Mouse (Mus musculus) stomach, embryonic 16.5 days (tissue): ENCODE measurements around the gene Spata2. TPM values are rescaled to one million over a fixed set of nuclear protein-coding genes. Genes with fewer than 3 reads are reported as not detected.

Experiments
- ATAC-seq: fragments of 200-750 bp; cut with Nextera tagmentation; 2 replicates; pipeline ENCODE4 v1.8.0; 2017; ENCODE audit warnings: moderate number of reproducible peaks, moderate TSS enrichment; ENCODE audit not compliant: insufficient read depth, low FRiP score
- H3K27ac ChIP-seq: fragments of 300-500 bp; sonication (generic); 2 replicates; pipeline ENCODE4 v1.5.1; 2014; ENCODE audit warnings: low read length
- H3K27me3 ChIP-seq: fragments of 300-500 bp; sonication (generic); 2 replicates; pipeline ENCODE4 v1.6.1; 2014; ENCODE audit warnings: low read length, control low read depth, mixed read lengths; ENCODE audit not compliant: control insufficient read depth, insufficient read depth
- H3K36me3 ChIP-seq: fragments of 300-500 bp; sonication (generic); 2 replicates; pipeline ENCODE4 v1.6.1; 2014; ENCODE audit warnings: low read length; ENCODE audit not compliant: control insufficient read depth, insufficient read depth
- H3K4me1 ChIP-seq: fragments of 300-500 bp; sonication (generic); 2 replicates; pipeline ENCODE4 v1.6.1; 2014; ENCODE audit warnings: low read length, control low read depth, mixed read lengths; ENCODE audit not compliant: control insufficient read depth, insufficient read depth
- H3K4me2 ChIP-seq: fragments of 300-500 bp; sonication (generic); 2 replicates; pipeline ENCODE4 v1.6.1; 2014; ENCODE audit warnings: low read depth, low read length, mixed read lengths
- H3K4me3 ChIP-seq: fragments of 300-500 bp; sonication (generic); replicated peaks from 2 replicates; pipeline ENCODE4 v1.5.1; 2014; ENCODE audit warnings: mild to moderate bottlenecking, low read length
- H3K9ac ChIP-seq: fragments of 300-500 bp; sonication (generic); 2 replicates; pipeline ENCODE4 v1.6.1; 2014; ENCODE audit warnings: low read length
- H3K9me3 ChIP-seq: fragments of 300-500 bp; sonication (generic); replicated peaks from 2 replicates; pipeline ENCODE4 v1.6.1; 2016; ENCODE audit warnings: low read length, control low read depth; ENCODE audit not compliant: control insufficient read depth
- WGBS: fragments of 180-500 bp; shearing (Covaris S2); extraction: QIAGEN DNeasy Blood & Tissue Kit; methylation state at CpG from one replicate; pipeline ENCODE4 v1.1.7; 2014; 5-methylcytosine and 5-hydroxymethylcytosine counted together
- polyA plus RNA-seq: library from polyadenylated mRNA; unstranded; fragments of >200 nt; fragmentation: Nextera tagmentation; extraction: Ambion mirVana; gene quantifications from 2 replicates; pipeline ENCODE4 v1.2.1, GENCODE M21; 2015

Spata2 gene
- 13.8 and 15.9 TPM in 2 replicates for polyA plus RNA-seq

GRCm38 (mm10) chr2:167492713-167493636 lies at the start of gene Spata2:
Gene Spata2, minus strand, starts transcription at chr2:167492887.
- peak; percentile 85 for ATAC-seq
- 2% methylated on average over 63 of the region's 63 CpGs for WGBS

GRCm38 (mm10) chr2:167542361-167542760 lies 49.7 kb upstream of the Spata2 start:
- Histone ChIP-seq H3K4me1 (peaks cover 35% of the 10 kb centered on the region), H3K4me2 (no peak overlapping the region), H3K27ac (peak overlapping the region; percentile 99), H3K9ac (no peak overlapping the region), H3K9me3 (no peaks in the 10 kb centered on the region), H3K27me3 (0 out of 2 replicates have a peak, but pooled peaks cover 4% of the 10 kb centered on the region), H3K36me3 (no peaks in the 10 kb centered on the region), H3K4me3 (no peak overlapping the region)
- no peak for ATAC-seq
- WGBS, result 68% methylated on average over 4 of the region's 4 CpGs

More at GRCm38 (mm10) chr2:167492713-167493636, at the start of gene Spata2:
- Histone ChIP-seq H3K9me3 (no peaks in the 10 kb centered on the region), H3K27me3 (no peaks in the 10 kb centered on the region), H3K36me3 (no peaks in the 10 kb centered on the region), H3K4me3 (peak within 1 kb of the TSS; percentile 100), H3K4me1 (peaks cover 15% of the 10 kb centered on the region), H3K9ac (peak within 1 kb of the TSS; percentile 98), H3K4me2 (peak within 1 kb of the TSS; percentile 82), H3K27ac (peak within 1 kb of the TSS; percentile 97)

- peaks cover 9% of the 10 kb centered on the region; the same call in 1 of the 2 replicates for H3K27me3 ChIP-seq
- WGBS, result 83% methylated on average over 12 of the region's 12 CpGs
- no peaks in the 10 kb centered on the region for H3K36me3 ChIP-seq
- H3K4me2 ChIP-seq, result peak overlapping the region; percentile 62
- ATAC-seq, result no peak
- peak overlapping the region; percentile 62 for H3K9ac ChIP-seq
- H3K9me3 ChIP-seq, result no peaks in the 10 kb centered on the region
- H3K27ac ChIP-seq, result peak overlapping the region; percentile 48
- H3K4me3 ChIP-seq, result peak overlapping the region; percentile 50; the same call in 1 of the 2 replicates
- peaks cover 35% of the 10 kb centered on the region for H3K4me1 ChIP-seq
Measured at GRCm38 (mm10) chr2:167541761-167542160, 49.1 kb upstream of the Spata2 start.

GRCm38 (mm10) chr2:167541324-167541723 lies 48.6 kb upstream of the Spata2 start:
- no peaks in the 10 kb centered on the region for H3K36me3 ChIP-seq
- peaks cover 9% of the 10 kb centered on the region; the same call in 1 of the 2 replicates for H3K27me3 ChIP-seq
- WGBS, result 33% methylated on average over 6 of the region's 6 CpGs
- peak overlapping the region; percentile 48 for H3K27ac ChIP-seq
- peak overlapping the region; percentile 62 for H3K4me2 ChIP-seq
- H3K4me1 ChIP-seq, result peaks cover 35% of the 10 kb centered on the region
- peak overlapping the region; percentile 62 for H3K9ac ChIP-seq
- peak overlapping the region; percentile 50 for H3K4me3 ChIP-seq
- H3K9me3 ChIP-seq, result no peaks in the 10 kb centered on the region
- ATAC-seq, result no peak

- Histone ChIP-seq H3K9me3 (no peaks in the 10 kb centered on the region), H3K9ac (peak overlapping the region; percentile 68), H3K4me2 (peak overlapping the region; percentile 62), H3K27ac (peak overlapping the region; percentile 48), H3K36me3 (no peaks in the 10 kb centered on the region), H3K4me3 (peak overlapping the region; percentile 50), H3K4me1 (peaks cover 35% of the 10 kb centered on the region), H3K27me3 (peaks cover 9% of the 10 kb centered on the region; the same call in 1 of the 2 replicates)
- ATAC-seq, result no peak
- 37% methylated on average over 12 of the region's 12 CpGs for WGBS
Measured at GRCm38 (mm10) chr2:167540477-167541110, 47.9 kb upstream of the Spata2 start.

- H3K4me1 ChIP-seq, result peaks cover 35% of the 10 kb centered on the region
Measured at GRCm38 (mm10) chr2:167539536-167540476, 47.1 kb upstream of the Spata2 start.

GRCm38 (mm10) chr2:167538671-167539306 lies 46.1 kb upstream of the Spata2 start:
- no peak for ATAC-seq
- Histone ChIP-seq H3K4me2 (peak overlapping the region; percentile 62), H3K27ac (peak overlapping the region; percentile 13; the same call in 1 of the 2 replicates), H3K9me3 (no peaks in the 10 kb centered on the region), H3K4me3 (peak overlapping the region; percentile 50), H3K4me1 (peaks cover 29% of the 10 kb centered on the region), H3K9ac (peak overlapping the region; percentile 68), H3K27me3 (peaks cover 9% of the 10 kb centered on the region; the same call in 1 of the 2 replicates), H3K36me3 (no peaks in the 10 kb centered on the region)
- WGBS, result 39% methylated on average over 34 of the region's 34 CpGs

More at GRCm38 (mm10) chr2:167539536-167540476, 47.1 kb upstream of the Spata2 start:
- Histone ChIP-seq H3K9me3 (no peaks in the 10 kb centered on the region), H3K27me3 (peaks cover 9% of the 10 kb centered on the region; the same call in 1 of the 2 replicates), H3K9ac (peak overlapping the region; percentile 68), H3K4me2 (peak overlapping the region; percentile 62), H3K27ac (no peak overlapping the region), H3K36me3 (no peaks in the 10 kb centered on the region), H3K4me3 (peak overlapping the region; percentile 50)
- WGBS, result 35% methylated on average over 14 of the region's 14 CpGs
- ATAC-seq, result no peak
